Mouse (Mus musculus) urinary bladder, adult 2 months (tissue): ENCODE measurements around the gene Fdps. TPM values are rescaled to one million over a fixed set of nuclear protein-coding genes. Genes with fewer than 3 reads are reported as not detected.

Experiments used
- polyA plus RNA-seq: library from polyadenylated mRNA; depleted of rRNA; stranded (reverse); fragments of >200 nt; gene quantifications from 2 replicates; pipeline ENCODE4 v1.2.3, GENCODE M21; 2012; rRNA removed

Fdps gene
- polyA plus RNA-seq, 1 experiment = 101 TPM

Other genes with a start within 250 kb of the Fdps start
- gene Msto1, start 188.0 kb downstream of the Fdps start, polyA plus RNA-seq = 28.3 and 32.8 TPM in 2 replicates
- gene Ash1l, start 151.3 kb downstream of the Fdps start, polyA plus RNA-seq = 20.0 and 23.8 TPM in 2 replicates
- gene Dap3, start 150.8 kb downstream of the Fdps start, polyA plus RNA-seq = 111 and 117 TPM in 2 replicates
- gene Rusc1, start 8.6 kb downstream of the Fdps start, polyA plus RNA-seq = 45.9 and 51.5 TPM in 2 replicates
- gene Gm43738, start 860 bp downstream of the Fdps start, polyA plus RNA-seq = not detected in 2 replicates
- gene Pklr, start 34.2 kb upstream of the Fdps start, polyA plus RNA-seq = not detected in 2 replicates
- 0.44 and 0.49 TPM in 2 replicates for gene Hcn3, start 58.2 kb upstream of the Fdps start, polyA plus RNA-seq
- gene Clk2, start 62.8 kb upstream of the Fdps start, polyA plus RNA-seq = 73.9 and 89.8 TPM in 2 replicates
- 69.8 and 72.3 TPM in 2 replicates for gene Scamp3, start 75.5 kb upstream of the Fdps start, polyA plus RNA-seq
- 32.9 and 42.3 TPM in 2 replicates for gene Fam189b, start 81.2 kb upstream of the Fdps start, polyA plus RNA-seq
- gene Gba, start 101.0 kb upstream of the Fdps start, polyA plus RNA-seq = 58.7 and 60.8 TPM in 2 replicates
- gene Thbs3, start 113.2 kb upstream of the Fdps start, polyA plus RNA-seq = 59.3 and 69.8 TPM in 2 replicates
- gene Mtx1, start 125.1 kb upstream of the Fdps start, polyA plus RNA-seq = 112 and 131 TPM in 2 replicates
- 0.94 and 1.2 TPM in 2 replicates for gene Muc1, start 127.1 kb upstream of the Fdps start, polyA plus RNA-seq
- gene Krtcap2, start 144.0 kb upstream of the Fdps start, polyA plus RNA-seq = 67.7 and 77.1 TPM in 2 replicates
- gene Trim46, start 144.3 kb upstream of the Fdps start, polyA plus RNA-seq = 4.1 and 6.0 TPM in 2 replicates
- 200 and 251 TPM in 2 replicates for gene Dpm3, start 157.4 kb upstream of the Fdps start, polyA plus RNA-seq
- 128 and 156 TPM in 2 replicates for gene Slc50a1, start 168.6 kb upstream of the Fdps start, polyA plus RNA-seq
- 41.8 and 43.5 TPM in 2 replicates for gene Efna1, start 179.2 kb upstream of the Fdps start, polyA plus RNA-seq
- 0.36 and 0.55 TPM in 2 replicates for gene Efna3, start 221.0 kb upstream of the Fdps start, polyA plus RNA-seq
- 3.4 and 3.7 TPM in 2 replicates for gene Efna4, start 236.1 kb upstream of the Fdps start, polyA plus RNA-seq
- 96.1 and 101 TPM in 2 replicates for gene Adam15, start 248.0 kb upstream of the Fdps start, polyA plus RNA-seq